Mouse (Mus musculus): ENCODE results near the gene Paf1.

- no peak for TF ChIP-seq CTCF (IDR thresholded peaks at IDR 0.05; ENCODE audit: borderline replicate concordance, insufficient read depth, low read length)
- no peak; the same call in 1 of the 2 replicates for TF ChIP-seq POLR2A (IDR thresholded peaks at IDR 0.05; ENCODE audit: low read depth, low read length)
These were observed 37.5 kb upstream of the Paf1 start for GRCm38 (mm10) chr7:28355221-28355620.
